Mouse (Mus musculus) thymus, adult 2 months (tissue): Measurements from ENCODE around the gene Sapcd1.

ENCODE experiments used
- CTCF ChIP-seq: fragments of 200-500 bp; IDR thresholded peaks from 2 replicates; pipeline ENCODE4 v1.5.1; 2012; ENCODE audit warnings: mild to moderate bottlenecking, control low read depth, low read length, moderate library complexity, borderline replicate concordance; ENCODE audit not compliant: control insufficient read depth, poor library complexity, insufficient read depth; ENCODE audit errors: extremely low read depth
- POLR2A ChIP-seq: fragments of 200-500 bp; IDR thresholded peaks from 2 replicates; pipeline ENCODE4 v1.6.1; 2012; ENCODE audit warnings: mild to moderate bottlenecking, low read length, control low read depth, moderate library complexity; ENCODE audit not compliant: control insufficient read depth, poor library complexity, insufficient read depth; ENCODE audit errors: extremely low read depth

DNA sequence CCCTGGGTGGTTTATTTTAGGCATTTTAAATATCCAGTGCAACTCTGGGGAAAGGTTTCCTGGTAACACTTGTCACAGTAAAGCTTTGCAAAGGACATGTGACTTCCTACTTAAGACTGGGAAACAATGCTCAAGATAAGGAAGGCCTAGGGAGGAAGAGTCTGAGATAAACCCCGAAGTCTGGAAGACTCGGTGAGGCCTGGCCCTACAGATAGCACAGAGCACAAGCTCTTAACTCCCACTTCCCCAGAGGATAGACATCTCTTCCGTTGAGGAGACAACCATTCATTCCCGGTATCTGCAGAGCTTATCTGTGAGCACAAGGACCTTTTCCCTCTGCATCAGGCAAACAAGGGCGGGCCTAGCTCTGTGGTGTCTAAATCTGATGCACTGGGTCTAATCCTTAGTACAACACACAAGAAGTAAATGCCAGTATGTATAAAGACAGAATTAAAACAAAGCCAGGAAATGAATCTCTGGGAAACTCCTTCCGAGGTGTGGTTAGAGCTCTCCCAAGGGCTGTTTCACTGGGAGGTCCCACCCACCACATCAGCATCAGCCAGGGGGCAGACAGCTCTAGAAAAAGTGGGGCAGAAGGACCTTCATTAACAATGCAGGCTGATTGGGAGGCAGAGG lies 5.9 kb downstream of the Sapcd1 start:
- TF ChIP-seq CTCF (no peak), POLR2A (no peak)
